Mouse (Mus musculus): ENCODE data around the gene Akr1b8.
A peak's percentile ranks its signal among the peaks of the same experiment; 100 is the strongest.
"Not testable (repeated sequence)": the region's sequence is repeated elsewhere in the genome, so short reads cannot be mapped to it uniquely, and the experiment has no call there.

Gene Akr1b8

GRCm38 (mm10) chr6:34346096-34346898 is 7.6 kb upstream of the Akr1b8 start:
- DNase-seq (ENCODE audit: extremely low read depth, low read depth, low spot score): no peak

GRCm38 (mm10) chr6:34350037-34350699 is 3.8 kb upstream of the Akr1b8 start:
- no peak for DNase-seq (ENCODE audit: extremely low read depth, low read depth, low spot score)

DNA sequence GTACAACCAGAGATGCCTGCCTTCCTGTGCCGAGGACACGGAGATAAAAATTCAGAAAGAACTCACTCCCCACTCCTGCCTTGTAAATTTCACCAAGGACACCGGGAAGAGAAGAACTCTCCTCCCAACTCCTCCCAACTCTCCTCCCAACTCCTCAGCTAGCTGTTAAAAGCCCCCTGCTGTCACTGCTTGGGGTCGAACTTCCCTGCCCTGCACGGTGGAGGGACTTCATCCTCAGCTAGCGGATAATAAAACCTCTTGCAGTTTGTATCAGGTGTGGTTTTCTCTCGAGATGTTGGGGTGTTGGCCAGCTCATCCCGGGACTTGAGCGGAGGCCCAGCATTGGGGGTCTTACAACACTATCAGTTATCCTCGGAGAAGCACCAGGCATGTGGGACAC is 2.4 kb upstream of the Akr1b8 start:
- DNase-seq (ENCODE audit: extremely low read depth, low read depth, low spot score): not testable (repeated sequence)

DNA sequence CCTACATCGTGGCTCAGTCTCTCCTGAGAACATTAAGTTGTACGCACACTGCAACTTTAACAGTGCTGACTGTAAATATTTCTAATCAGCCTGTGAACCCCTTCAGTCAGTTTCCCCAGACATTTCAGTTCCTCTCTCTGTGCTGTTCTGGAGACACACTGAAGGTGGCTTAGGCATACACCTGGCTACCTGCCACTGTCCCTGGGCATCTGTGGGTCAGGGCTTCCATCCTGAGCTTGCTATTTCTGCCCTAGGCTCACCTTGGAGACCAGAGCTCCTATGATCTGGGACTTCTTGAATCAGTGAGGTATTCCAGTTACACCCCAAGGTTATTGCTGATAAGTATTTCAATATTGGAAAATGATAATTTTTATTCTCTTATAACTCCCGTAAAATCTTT is 1.5 kb upstream of the Akr1b8 start:
- no peak for DNase-seq (ENCODE audit: extremely low read depth, low read depth, low spot score)

- no peak for DNase-seq (ENCODE audit: extremely low read depth, low read depth, low spot score)
Measured at GRCm38 (mm10) chr6:34354354-34355348, 732 bp downstream of the Akr1b8 start.

- DNase-seq (ENCODE audit: extremely low read depth, low read depth, low spot score): no peak
Measured at GRCm38 (mm10) chr6:34355349-34355747, 1.4 kb downstream of the Akr1b8 start.

DNA sequence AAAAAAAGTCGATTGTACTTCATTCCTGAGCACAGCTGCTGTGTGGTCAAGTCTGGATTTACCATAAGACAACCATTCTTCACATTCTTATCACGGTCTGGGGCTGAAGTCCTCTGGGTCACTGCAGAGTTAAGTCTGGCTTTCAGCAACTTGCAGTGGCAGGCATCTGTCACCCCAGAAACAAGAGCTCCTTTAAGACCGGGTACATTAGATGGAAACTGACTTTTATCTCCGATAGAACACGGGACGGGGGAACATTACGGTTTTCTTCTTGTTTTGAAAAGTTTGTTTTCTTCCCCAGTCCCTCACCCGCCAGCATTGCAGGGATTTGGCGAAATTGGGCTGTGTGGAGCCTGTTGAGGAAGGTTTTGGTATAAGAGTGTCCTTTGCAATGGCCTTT is 1.9 kb downstream of the Akr1b8 start:
- no peak for DNase-seq (ENCODE audit: extremely low read depth, low read depth, low spot score)

- no peak for DNase-seq (ENCODE audit: extremely low read depth, low read depth, low spot score)
Measured at GRCm38 (mm10) chr6:34364217-34365136, 10.6 kb downstream of the Akr1b8 start.

DNA sequence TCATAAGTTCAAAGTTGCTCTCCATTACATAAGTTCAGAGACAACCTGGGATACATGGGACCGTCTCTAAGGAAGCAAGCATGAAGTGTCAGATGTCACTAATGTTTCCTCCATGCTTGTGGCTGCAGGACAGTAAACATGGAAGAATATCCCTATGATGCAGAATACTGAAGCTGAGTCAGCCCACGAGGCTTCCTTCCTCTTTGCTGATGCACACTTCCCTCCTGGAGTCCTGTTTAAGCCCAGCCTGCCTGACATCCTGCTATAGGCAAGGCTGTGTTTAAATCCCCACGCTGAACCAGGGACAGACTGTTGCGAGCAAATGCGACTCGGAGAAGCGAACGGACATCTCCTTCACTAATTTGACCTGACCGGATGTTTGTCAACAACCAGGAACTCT is 14.1 kb downstream of the Akr1b8 start:
- DNase-seq (ENCODE audit: extremely low read depth, low read depth, low spot score): no peak

- DNase-seq (ENCODE audit: extremely low read depth, low read depth, low spot score): no peak
Measured at GRCm38 (mm10) chr6:34370081-34370480, 16.2 kb downstream of the Akr1b8 start.

DNA sequence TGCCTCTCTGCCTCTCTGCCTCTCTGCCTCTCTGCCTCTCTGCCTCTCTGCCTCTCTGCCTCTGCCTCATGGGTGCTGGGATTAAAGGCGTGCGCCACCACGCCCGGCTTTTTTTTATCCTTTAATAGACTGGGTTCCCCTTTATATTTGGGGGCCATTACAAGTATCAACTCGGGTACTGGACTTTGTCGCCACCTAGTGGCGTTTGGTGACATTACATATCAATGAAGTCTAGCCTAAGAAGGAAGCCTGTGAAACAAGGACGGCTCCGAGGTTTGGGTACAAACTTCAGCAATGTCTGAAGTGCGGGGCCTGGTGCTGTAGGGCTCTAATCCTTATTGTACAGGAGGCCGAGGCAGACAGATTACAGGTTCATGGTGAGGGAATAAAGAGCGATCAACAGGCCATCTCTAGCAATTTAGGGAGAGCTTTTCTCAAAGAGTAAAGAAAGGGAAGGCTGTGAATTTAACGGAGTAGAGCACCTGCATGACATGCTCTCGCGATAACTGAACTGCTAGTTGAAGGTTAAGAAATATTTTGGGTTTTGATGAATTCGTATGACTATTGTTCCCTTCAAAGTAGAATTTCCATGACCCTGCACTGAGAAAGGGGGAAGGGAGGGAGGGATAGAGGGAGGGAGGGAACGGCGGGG is 17.9 kb downstream of the Akr1b8 start:
- DNase-seq (ENCODE audit: extremely low read depth, low read depth, low spot score): no peak

DNA sequence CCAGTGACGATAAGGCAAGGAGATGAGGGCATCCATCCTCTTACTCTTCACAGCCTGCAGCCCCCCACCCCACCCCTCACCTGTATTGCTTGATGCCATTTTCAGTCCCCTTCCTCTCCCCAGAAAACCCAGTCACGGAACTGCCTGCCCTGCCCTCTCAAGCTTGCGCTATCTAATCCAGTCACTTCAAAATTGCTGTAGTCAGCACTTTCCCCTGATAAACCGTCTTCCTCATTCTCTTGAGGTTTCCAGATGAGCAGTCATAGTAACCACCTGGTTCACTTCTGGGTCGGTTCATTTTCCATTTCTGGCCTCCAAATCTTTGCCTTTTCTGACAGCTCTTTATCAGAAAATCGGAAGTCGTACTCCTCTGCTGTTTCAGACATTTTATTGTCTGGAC is 19.9 kb downstream of the Akr1b8 start:
- DNase-seq (ENCODE audit: extremely low read depth, low read depth, low spot score): no peak

- not testable (repeated sequence) for DNase-seq (ENCODE audit: extremely low read depth, low read depth, low spot score)
Measured at GRCm38 (mm10) chr6:34375888-34376287, 22.0 kb downstream of the Akr1b8 start.

DNA sequence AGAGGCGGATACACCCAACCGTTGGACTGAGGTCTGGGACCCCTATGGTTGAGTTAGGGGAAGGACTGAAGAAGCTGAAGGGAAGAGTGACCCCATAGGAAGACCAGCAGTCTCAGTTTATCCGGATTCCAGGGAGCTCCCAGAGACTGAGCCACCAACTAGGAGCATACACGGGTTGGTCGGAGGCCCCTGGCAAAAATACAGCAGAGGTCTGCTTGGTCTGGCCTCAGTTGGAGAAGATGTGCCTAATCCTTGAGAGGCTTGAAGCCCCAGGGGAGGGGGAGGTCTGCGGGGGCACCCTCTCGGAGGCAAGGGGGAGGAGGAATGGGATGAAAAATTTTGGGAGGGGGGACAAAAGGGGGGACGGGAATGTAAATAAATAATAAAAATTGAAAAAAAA is 29.5 kb downstream of the Akr1b8 start:
- DNase-seq (ENCODE audit: extremely low read depth, low read depth, low spot score): no peak

DNA sequence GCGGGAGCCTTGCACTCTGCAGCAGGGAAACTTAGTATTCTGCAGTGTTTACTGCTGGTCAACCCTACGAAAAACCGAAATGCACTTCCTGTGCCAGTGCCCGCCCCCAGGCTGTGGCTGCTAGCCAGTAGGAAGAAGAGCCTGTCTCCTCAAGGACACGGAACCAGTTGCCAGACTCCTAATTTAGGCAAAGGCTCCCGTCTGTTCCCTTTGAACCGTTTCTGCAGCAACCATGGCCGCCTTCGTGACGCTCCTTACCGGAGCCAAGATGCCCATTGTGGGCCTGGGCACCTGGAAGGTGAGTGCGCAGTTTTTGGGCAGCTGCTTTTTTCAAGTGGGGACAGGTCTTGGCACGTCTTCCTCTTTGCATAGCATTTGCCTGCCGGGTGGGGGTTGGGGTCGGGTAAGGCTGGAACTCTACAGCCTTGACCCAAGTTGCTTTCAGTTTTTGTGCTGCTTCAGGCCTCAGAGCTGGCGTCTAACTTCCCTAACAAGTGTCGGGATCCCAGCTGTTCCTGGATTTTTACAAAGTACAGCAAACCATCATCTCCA is 30.3 kb downstream of the Akr1b8 start, which contains the start of gene Akr1b10:
Gene Akr1b10 (plus strand): TSS at position 109 of the 552 bp plus-strand sequence.
- DNase-seq (ENCODE audit: extremely low read depth, low read depth, low spot score): peak; percentile 30

DNA sequence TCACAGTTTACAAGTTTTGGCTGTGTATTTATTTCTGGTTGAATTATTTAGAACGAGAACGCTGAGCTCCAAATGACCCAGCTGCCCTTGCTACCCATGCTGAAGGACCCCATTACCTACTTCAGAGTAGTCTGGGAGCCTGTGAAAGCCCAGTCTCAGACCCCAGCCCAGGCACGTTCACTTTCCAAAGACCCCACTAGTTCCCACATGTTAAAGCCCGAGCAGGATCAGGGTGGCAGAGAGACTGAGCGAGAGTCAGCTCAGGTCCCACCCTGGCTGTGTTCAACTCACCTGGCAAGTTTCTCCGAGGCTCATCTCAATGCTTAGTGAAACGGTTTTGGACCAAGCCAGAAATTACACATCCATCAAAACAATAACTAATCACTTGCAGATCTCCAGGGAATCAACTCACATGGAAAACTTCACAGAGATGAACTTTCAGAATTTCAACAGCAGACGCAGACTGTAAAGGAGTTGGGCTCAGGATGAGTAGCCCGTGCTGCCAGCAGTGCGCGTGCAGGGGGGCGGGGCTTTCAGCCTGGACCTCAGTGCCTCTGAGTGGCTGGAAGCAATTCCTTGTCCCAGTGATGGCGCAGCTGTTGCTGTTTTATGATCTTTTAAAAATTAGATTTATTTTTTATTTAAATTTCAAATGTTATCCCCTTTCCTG is 30.9 kb downstream of the Akr1b8 start:
- no peak for DNase-seq (ENCODE audit: extremely low read depth, low read depth, low spot score)

- no peak for DNase-seq (ENCODE audit: extremely low read depth, low read depth, low spot score)
Measured at GRCm38 (mm10) chr6:34388420-34389156, 34.7 kb downstream of the Akr1b8 start.

DNA sequence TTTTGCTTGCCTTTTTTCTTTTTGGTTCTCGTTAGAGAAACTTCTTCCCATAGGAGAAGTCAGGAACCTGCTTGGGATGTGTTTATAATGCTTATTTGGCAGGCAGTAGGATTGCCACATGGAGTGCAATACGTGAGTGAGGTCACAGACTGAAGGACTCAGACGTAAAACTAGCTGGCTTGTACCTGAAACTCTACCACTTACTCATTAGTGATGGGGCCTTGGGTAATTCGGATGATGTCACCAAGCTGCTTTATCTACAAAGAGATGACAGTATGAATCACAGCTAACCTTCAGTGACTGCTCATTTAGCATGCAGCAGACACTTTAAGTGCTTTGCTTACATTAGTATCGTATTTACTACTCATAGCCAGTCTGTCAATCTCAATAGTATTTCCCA is 42.0 kb downstream of the Akr1b8 start:
- no peak for DNase-seq (ENCODE audit: extremely low read depth, low read depth, low spot score)
